Mouse (Mus musculus): ENCODE measurements around the gene Fam120c. TPM values are rescaled to one million over a fixed set of nuclear protein-coding genes. Genes with fewer than 3 reads are reported as not detected.
A peak's percentile ranks its signal among the peaks of the same experiment; 100 is the strongest.

Fam120c gene
- polyA plus RNA-seq (2014; fragmentation: Nextera tagmentation; extraction: Ambion mirVana), result 7.3 and 8.8 TPM in 2 replicates

- ATAC-seq (ENCODE audit: low FRiP score, low TSS enrichment), result peak; percentile 92
- WGBS, result 19% methylated on average over 56 of the region's 56 CpGs
- peak within 1 kb of the TSS; percentile 57 for H3K4me3 ChIP-seq (replicated peaks; ENCODE audit: low read depth, low read length)
- H3K9me3 ChIP-seq (ENCODE audit: control insufficient read depth, low read length), result no peaks in the 10 kb centered on the region
- peak within 1 kb of the TSS; percentile 63 for H3K4me2 ChIP-seq (ENCODE audit: low read length)
- peaks cover 9% of the 10 kb centered on the region; the same call in 1 of the 2 replicates for H3K4me1 ChIP-seq (ENCODE audit: control insufficient read depth, insufficient read depth, low read length)
- no peaks in the 10 kb centered on the region for H3K27me3 ChIP-seq (ENCODE audit: control insufficient read depth, insufficient read depth, low read length)
- peak within 1 kb of the TSS; percentile 91 for H3K27ac ChIP-seq (replicated peaks; ENCODE audit: low read depth, low read length)
- peak within 1 kb of the TSS; percentile 59 for H3K9ac ChIP-seq (replicated peaks; ENCODE audit: low read length)
- peak; percentile 92 for DNase-seq
- H3K36me3 ChIP-seq (ENCODE audit: control insufficient read depth, insufficient read depth, low read length), result no peaks in the 10 kb centered on the region
Observed at GRCm38 (mm10) chrX:151343761-151344500, at the start of gene Fam120c. Gene Fam120c, plus strand, starts transcription at chrX:151344175.

- no peak for DNase-seq
- no peaks in the 10 kb centered on the region for H3K4me1 ChIP-seq (ENCODE audit: control insufficient read depth, insufficient read depth, low read length)
- H3K27ac ChIP-seq (replicated peaks; ENCODE audit: low read depth, low read length), result no peak overlapping the region
- no peak for ATAC-seq (ENCODE audit: low FRiP score, low TSS enrichment)
- H3K9me3 ChIP-seq (ENCODE audit: control insufficient read depth, low read length), result no peaks in the 10 kb centered on the region
- H3K9ac ChIP-seq (replicated peaks; ENCODE audit: low read length), result no peak overlapping the region
- peaks cover 11% of the 10 kb centered on the region; the same call in 1 of the 2 replicates for H3K36me3 ChIP-seq (ENCODE audit: control insufficient read depth, insufficient read depth, low read length)
- no peaks in the 10 kb centered on the region for H3K27me3 ChIP-seq (ENCODE audit: control insufficient read depth, insufficient read depth, low read length)
- H3K4me3 ChIP-seq (replicated peaks; ENCODE audit: low read depth, low read length), result no peak overlapping the region
- no peak overlapping the region for H3K4me2 ChIP-seq (ENCODE audit: low read length)
Observed at GRCm38 (mm10) chrX:151298329-151298728, 45.6 kb upstream of the Fam120c start.

GRCm38 (mm10) chrX:151313732-151314131 lies 30.2 kb upstream of the Fam120c start:
- Histone ChIP-seq H3K4me3 (replicated peaks; ENCODE audit: low read depth, low read length) (no peak overlapping the region), H3K4me1 (ENCODE audit: control insufficient read depth, insufficient read depth, low read length) (no peaks in the 10 kb centered on the region), H3K9me3 (ENCODE audit: control insufficient read depth, low read length) (no peaks in the 10 kb centered on the region), H3K27me3 (ENCODE audit: control insufficient read depth, insufficient read depth, low read length) (no peaks in the 10 kb centered on the region), H3K27ac (replicated peaks; ENCODE audit: low read depth, low read length) (no peak overlapping the region), H3K36me3 (ENCODE audit: control insufficient read depth, insufficient read depth, low read length) (no peaks in the 10 kb centered on the region), H3K9ac (replicated peaks; ENCODE audit: low read length) (no peak overlapping the region), H3K4me2 (ENCODE audit: low read length) (no peak overlapping the region)
- no peak for DNase-seq
- 81% methylated on average over 4 of the region's 4 CpGs for WGBS
- no peak for ATAC-seq (ENCODE audit: low FRiP score, low TSS enrichment)

- no peaks in the 10 kb centered on the region for H3K9me3 ChIP-seq (ENCODE audit: control insufficient read depth, low read length)
- no peak overlapping the region for H3K4me3 ChIP-seq (replicated peaks; ENCODE audit: low read depth, low read length)
- no peaks in the 10 kb centered on the region for H3K4me1 ChIP-seq (ENCODE audit: control insufficient read depth, insufficient read depth, low read length)
- no peak overlapping the region for H3K4me2 ChIP-seq (ENCODE audit: low read length)
- H3K9ac ChIP-seq (replicated peaks; ENCODE audit: low read length), result no peak overlapping the region
- no peaks in the 10 kb centered on the region for H3K27me3 ChIP-seq (ENCODE audit: control insufficient read depth, insufficient read depth, low read length)
- no peaks in the 10 kb centered on the region for H3K36me3 ChIP-seq (ENCODE audit: control insufficient read depth, insufficient read depth, low read length)
- DNase-seq (no peak), ATAC-seq (ENCODE audit: low FRiP score, low TSS enrichment) (no peak)
- WGBS, result 86% methylated on average over 2 of the region's 2 CpGs
- no peak overlapping the region for H3K27ac ChIP-seq (replicated peaks; ENCODE audit: low read depth, low read length)
Observed at GRCm38 (mm10) chrX:151333615-151334014, 10.4 kb upstream of the Fam120c start.

GRCm38 (mm10) chrX:151337804-151338203 lies 6.2 kb upstream of the Fam120c start:
- no peaks in the 10 kb centered on the region for H3K9me3 ChIP-seq (ENCODE audit: control insufficient read depth, low read length)
- WGBS, result 81% methylated on average over 4 of the region's 4 CpGs
- no peaks in the 10 kb centered on the region for H3K4me1 ChIP-seq (ENCODE audit: control insufficient read depth, insufficient read depth, low read length)
- no peaks in the 10 kb centered on the region for H3K36me3 ChIP-seq (ENCODE audit: control insufficient read depth, insufficient read depth, low read length)
- H3K27me3 ChIP-seq (ENCODE audit: control insufficient read depth, insufficient read depth, low read length), result no peaks in the 10 kb centered on the region
- DNase-seq, result no peak
- H3K4me3 ChIP-seq (replicated peaks; ENCODE audit: low read depth, low read length), result no peak overlapping the region
- H3K4me2 ChIP-seq (ENCODE audit: low read length), result no peak overlapping the region
- no peak overlapping the region for H3K9ac ChIP-seq (replicated peaks; ENCODE audit: low read length)
- no peak for ATAC-seq (ENCODE audit: low FRiP score, low TSS enrichment)
- no peak overlapping the region for H3K27ac ChIP-seq (replicated peaks; ENCODE audit: low read depth, low read length)

- Histone ChIP-seq H3K4me1 (ENCODE audit: control insufficient read depth, insufficient read depth, low read length) (peaks cover 9% of the 10 kb centered on the region; the same call in 1 of the 2 replicates), H3K27me3 (ENCODE audit: control insufficient read depth, insufficient read depth, low read length) (no peaks in the 10 kb centered on the region), H3K27ac (replicated peaks; ENCODE audit: low read depth, low read length) (peak overlapping the region; percentile 91), H3K9ac (replicated peaks; ENCODE audit: low read length) (peak overlapping the region; percentile 59), H3K9me3 (ENCODE audit: control insufficient read depth, low read length) (no peaks in the 10 kb centered on the region), H3K36me3 (ENCODE audit: control insufficient read depth, insufficient read depth, low read length) (no peaks in the 10 kb centered on the region), H3K4me3 (replicated peaks; ENCODE audit: low read depth, low read length) (peak overlapping the region; percentile 57), H3K4me2 (ENCODE audit: low read length) (peak overlapping the region; percentile 63)
- WGBS, result 19% methylated on average over 33 of the region's 33 CpGs
- peak; percentile 59 for ATAC-seq (ENCODE audit: low FRiP score, low TSS enrichment)
- DNase-seq, result peak; percentile 58
Observed at GRCm38 (mm10) chrX:151344501-151344984, 568 bp downstream of the Fam120c start.

GRCm38 (mm10) chrX:151345333-151346125 lies 1.6 kb downstream of the Fam120c start:
- Histone ChIP-seq H3K27me3 (ENCODE audit: control insufficient read depth, insufficient read depth, low read length) (no peaks in the 10 kb centered on the region), H3K4me2 (ENCODE audit: low read length) (peak overlapping the region; percentile 63), H3K9ac (replicated peaks; ENCODE audit: low read length) (peak overlapping the region; percentile 59; the same call in 1 of the 2 replicates), H3K4me3 (replicated peaks; ENCODE audit: low read depth, low read length) (peak overlapping the region; percentile 57), H3K9me3 (ENCODE audit: control insufficient read depth, low read length) (no peaks in the 10 kb centered on the region), H3K4me1 (ENCODE audit: control insufficient read depth, insufficient read depth, low read length) (peaks cover 9% of the 10 kb centered on the region; the same call in 1 of the 2 replicates), H3K27ac (replicated peaks; ENCODE audit: low read depth, low read length) (no peak overlapping the region), H3K36me3 (ENCODE audit: control insufficient read depth, insufficient read depth, low read length) (no peaks in the 10 kb centered on the region)
- WGBS, result 30% methylated on average over 11 of the region's 11 CpGs
- ATAC-seq (ENCODE audit: low FRiP score, low TSS enrichment) (no peak), DNase-seq (peak; percentile 22)

GRCm38 (mm10) chrX:151347278-151347677 lies 3.3 kb downstream of the Fam120c start:
- H3K27ac ChIP-seq (replicated peaks; ENCODE audit: low read depth, low read length), result no peak overlapping the region
- DNase-seq, result no peak
- H3K4me2 ChIP-seq (ENCODE audit: low read length), result no peak overlapping the region
- H3K9me3 ChIP-seq (ENCODE audit: control insufficient read depth, low read length), result no peaks in the 10 kb centered on the region
- no peaks in the 10 kb centered on the region for H3K27me3 ChIP-seq (ENCODE audit: control insufficient read depth, insufficient read depth, low read length)
- no peaks in the 10 kb centered on the region for H3K36me3 ChIP-seq (ENCODE audit: control insufficient read depth, insufficient read depth, low read length)
- peaks cover 9% of the 10 kb centered on the region; the same call in 1 of the 2 replicates for H3K4me1 ChIP-seq (ENCODE audit: control insufficient read depth, insufficient read depth, low read length)
- H3K9ac ChIP-seq (replicated peaks; ENCODE audit: low read length), result no peak overlapping the region
- no peak for ATAC-seq (ENCODE audit: low FRiP score, low TSS enrichment)
- no peak overlapping the region for H3K4me3 ChIP-seq (replicated peaks; ENCODE audit: low read depth, low read length)
